Mouse (Mus musculus) hindbrain, embryonic 15.5 days (tissue): ENCODE results near the gene Gm3893. TPM values are rescaled to one million over a fixed set of nuclear protein-coding genes. Genes with fewer than 3 reads are reported as not detected.
"Not testable (repeated sequence)": the region's sequence is repeated elsewhere in the genome, so short reads cannot be mapped to it uniquely, and the experiment has no call there.

Source experiments
- ATAC-seq: fragments of 200-750 bp; cut with Nextera tagmentation; 2 replicates; pipeline ENCODE4 v1.8.0; 2017; ENCODE audit warnings: low read depth, moderate number of reproducible peaks, moderate TSS enrichment; ENCODE audit not compliant: low FRiP score
- H3K27ac ChIP-seq: fragments of 300-500 bp; sonication (generic); replicated peaks from 2 replicates; pipeline ENCODE4 v1.5.1; 2015; ENCODE audit warnings: mild to moderate bottlenecking, inconsistent platforms
- H3K27me3 ChIP-seq: fragments of 300-500 bp; sonication (generic); 2 replicates; pipeline ENCODE4 v1.6.1; 2015; ENCODE audit warnings: control low read depth, inconsistent platforms
- H3K36me3 ChIP-seq: fragments of 300-500 bp; sonication (generic); 2 replicates; pipeline ENCODE4 v1.6.1; 2015; ENCODE audit warnings: control low read depth, inconsistent platforms
- H3K4me1 ChIP-seq: fragments of 300-500 bp; sonication (generic); replicated peaks from 2 replicates; pipeline ENCODE4 v1.6.1; 2015; ENCODE audit warnings: control low read depth, inconsistent platforms
- H3K4me2 ChIP-seq: fragments of 300-500 bp; sonication (generic); 2 replicates; pipeline ENCODE4 v1.6.1; 2015; ENCODE audit warnings: moderate library complexity, mild to moderate bottlenecking, inconsistent platforms
- H3K4me3 ChIP-seq: fragments of 300-500 bp; sonication (generic); 2 replicates; pipeline ENCODE4 v1.5.1; 2015; ENCODE audit warnings: mild to moderate bottlenecking, inconsistent platforms
- H3K9ac ChIP-seq: fragments of 300-500 bp; sonication (generic); 2 replicates; pipeline ENCODE4 v1.6.1; 2015; ENCODE audit warnings: inconsistent platforms
- H3K9me3 ChIP-seq: fragments of 300-500 bp; sonication (generic); 2 replicates; pipeline ENCODE4 v1.6.1; 2016; ENCODE audit warnings: control low read depth, inconsistent platforms
- WGBS: fragments of 180-500 bp; shearing (Covaris S2); methylation state at CpG from one replicate; pipeline ENCODE4 v1.1.7; 2015; 5-methylcytosine and 5-hydroxymethylcytosine counted together
- polyA plus RNA-seq: library from polyadenylated mRNA; unstranded; fragments of >200 nt; fragmentation: Nextera tagmentation; extraction: Ambion mirVana; gene quantifications from 2 replicates; pipeline ENCODE4 v1.2.1, GENCODE M21; 2015

Gene Gm3893
- not detected in 2 replicates for polyA plus RNA-seq

- H3K36me3 ChIP-seq, H3K27ac ChIP-seq, H3K4me1 ChIP-seq, H3K4me2 ChIP-seq, H3K9ac ChIP-seq, H3K4me3 ChIP-seq, ATAC-seq, H3K27me3 ChIP-seq, H3K9me3 ChIP-seq: not testable (repeated sequence)
- whole genome bisulfite sequencing: no CpG with 5 or more reads among the region's 2 CpGs
Measured at GRCm38 (mm10) chr4:42090907-42091306, at the start of gene Gm3893. Gene Gm3893 (plus strand): TSS chr4:42091207.

GRCm38 (mm10) chr4:42114517-42114916 is 23.5 kb downstream of the Gm3893 start, which contains the start of gene Gm13304:
Gene Gm13304 (plus strand): TSS chr4:42114817.
- H3K4me3 ChIP-seq, H3K27me3 ChIP-seq, H3K4me2 ChIP-seq, H3K4me1 ChIP-seq, ATAC-seq, H3K36me3 ChIP-seq, H3K27ac ChIP-seq, H3K9ac ChIP-seq, H3K9me3 ChIP-seq: not testable (repeated sequence)
- WGBS: no CpG with 5 or more reads among the region's 5 CpGs

Other genes starting within 250 kb of the Gm3893 start
- gene Gm21541, start 187.6 kb upstream of the Gm3893 start, polyA plus RNA-seq: not detected in 2 replicates
- gene Gm20878, start 149.6 kb upstream of the Gm3893 start, polyA plus RNA-seq: 11.2 and 11.5 TPM in 2 replicates
- gene Fam205a4, start 125.1 kb upstream of the Gm3893 start, polyA plus RNA-seq: 1.9 and 2.1 TPM in 2 replicates
- 0.69 and 0.79 TPM in 2 replicates for gene Gm21093, start 56.5 kb upstream of the Gm3893 start, polyA plus RNA-seq
- not detected in 2 replicates for gene Gm13304, start 23.6 kb downstream of the Gm3893 start, polyA plus RNA-seq
- gene Gm13306, start 62.2 kb downstream of the Gm3893 start, polyA plus RNA-seq: 3.4 and 3.6 TPM in 2 replicates
- gene Gm13305, start 77.4 kb downstream of the Gm3893 start, polyA plus RNA-seq: not detected in 2 replicates
- not detected in 2 replicates for gene Gm10600, start 149.4 kb downstream of the Gm3893 start, polyA plus RNA-seq
- not detected in 2 replicates for gene Ccl21b, start 164.6 kb downstream of the Gm3893 start, polyA plus RNA-seq
- gene Gm21953, start 203.1 kb downstream of the Gm3893 start, polyA plus RNA-seq: not detected in 2 replicates
- gene Fam205a3, start 227.1 kb downstream of the Gm3893 start, polyA plus RNA-seq: not detected in 2 replicates